Mouse (Mus musculus) MEL (cell line): ENCODE results near the gene Aff3.

Source experiments
- CHD1 ChIP-seq: IDR thresholded peaks from 2 replicates; pipeline ENCODE4 v1.6.1; 2012; ENCODE audit warnings: low read depth, mild to moderate bottlenecking, inconsistent platforms, low read length, improper control_type of control experiment
- CTCF ChIP-seq, 3 experiments: IDR thresholded peaks in 2 of 3; conservative IDR thresholded peaks in 1 of 3; 2 replicates each; pipeline ENCODE4 v1.5.1; 2011 to 2012; ENCODE audit warnings: low read length in 3 of 3, low read depth in 2 of 3, mild to moderate bottlenecking in 2 of 3, improper control_type of control experiment in 1 of 3, inconsistent platforms in 1 of 3, mixed read lengths in 1 of 3, moderate library complexity in 1 of 3; ENCODE audit not compliant: control insufficient read depth in 1 of 3, insufficient read depth in 1 of 3, poor library complexity in 1 of 3, severe bottlenecking in 1 of 3
- GATA1 ChIP-seq: IDR thresholded peaks from 2 replicates; pipeline ENCODE4 v1.6.1; 2011; ENCODE audit warnings: low read depth, low read length, improper control_type of control experiment
- MAX ChIP-seq: IDR thresholded peaks from 2 replicates; pipeline ENCODE4 v1.6.1; 2011; ENCODE audit warnings: low read length, improper control_type of control experiment
- MXI1 ChIP-seq: IDR thresholded peaks from 2 replicates; pipeline ENCODE4 v1.6.1; 2011; ENCODE audit warnings: mild to moderate bottlenecking, low read depth, low read length, improper control_type of control experiment
- MYB ChIP-seq: IDR thresholded peaks from 2 replicates; pipeline ENCODE4 v1.6.1; 2011; ENCODE audit warnings: mild to moderate bottlenecking, low read depth, low read length, improper control_type of control experiment
- POLR2A ChIP-seq, 2 experiments: IDR thresholded peaks; 2 replicates each; pipeline ENCODE4 v1.6.1; 2011 to 2012; ENCODE audit warnings: low read length in 2 of 2, mild to moderate bottlenecking in 2 of 2, control low read depth in 1 of 2, improper control_type of control experiment in 1 of 2, low read depth in 1 of 2, moderate library complexity in 1 of 2; ENCODE audit not compliant: control insufficient read depth in 1 of 2, insufficient read depth in 1 of 2, poor library complexity in 1 of 2
- RAD21 ChIP-seq: IDR thresholded peaks from 2 replicates; pipeline ENCODE4 v1.6.1; 2011; ENCODE audit warnings: mild to moderate bottlenecking, low read depth, low read length, improper control_type of control experiment
- TAL1 ChIP-seq: IDR thresholded peaks from 2 replicates; pipeline ENCODE4 v1.6.1; 2012; ENCODE audit warnings: mild to moderate bottlenecking, inconsistent platforms, low read length, moderate library complexity, mixed read lengths
- USF1 ChIP-seq: IDR thresholded peaks from 2 replicates; pipeline ENCODE4 v1.6.1; 2014; ENCODE audit warnings: low read depth, mild to moderate bottlenecking, inconsistent platforms, low read length, improper control_type of control experiment, moderate library complexity

DNA sequence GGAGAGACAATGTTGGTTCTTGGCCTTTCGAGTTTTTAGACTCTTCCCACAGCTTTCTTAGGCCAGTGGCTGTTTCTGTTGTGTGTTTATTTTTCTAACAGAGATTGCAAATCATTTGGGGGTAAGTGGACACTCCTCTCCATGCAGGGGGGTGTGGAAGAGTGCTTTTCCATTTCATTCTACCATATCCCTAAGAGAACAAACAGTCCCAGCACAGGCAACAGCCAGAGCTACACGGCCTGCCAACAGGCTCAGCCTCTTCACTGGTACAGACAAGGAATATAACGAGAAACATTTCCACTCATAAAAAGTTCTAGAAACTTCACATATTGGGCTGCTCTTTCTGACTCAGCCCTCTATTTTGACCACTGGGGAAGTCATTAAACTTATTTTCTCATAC is 463.0 kb downstream of the Aff3 start:
- TF ChIP-seq GATA1 (no peak), USF1 (no peak), MYB (no peak), CTCF (IDR thresholded peaks at IDR 0.05 in 2 of 3, conservative IDR thresholded peaks at IDR 0.05 in 1 of 3; ENCODE audit: control insufficient read depth in 1 of 3, insufficient read depth in 1 of 3, low read depth in 2 of 3, low read length in 3 of 3, poor library complexity in 1 of 3, severe bottlenecking in 1 of 3) (no peak), RAD21 (no peak), TAL1 (no peak), CHD1 (no peak), MXI1 (no peak), POLR2A (IDR thresholded peaks at IDR 0.05; ENCODE audit: control insufficient read depth in 1 of 2, insufficient read depth in 1 of 2, low read depth in 1 of 2, low read length in 2 of 2, poor library complexity in 1 of 2) (no peak), MAX (no peak)
